ENCODE assay signal across 27 mouse cellular contexts in the genomic region with DNA sequence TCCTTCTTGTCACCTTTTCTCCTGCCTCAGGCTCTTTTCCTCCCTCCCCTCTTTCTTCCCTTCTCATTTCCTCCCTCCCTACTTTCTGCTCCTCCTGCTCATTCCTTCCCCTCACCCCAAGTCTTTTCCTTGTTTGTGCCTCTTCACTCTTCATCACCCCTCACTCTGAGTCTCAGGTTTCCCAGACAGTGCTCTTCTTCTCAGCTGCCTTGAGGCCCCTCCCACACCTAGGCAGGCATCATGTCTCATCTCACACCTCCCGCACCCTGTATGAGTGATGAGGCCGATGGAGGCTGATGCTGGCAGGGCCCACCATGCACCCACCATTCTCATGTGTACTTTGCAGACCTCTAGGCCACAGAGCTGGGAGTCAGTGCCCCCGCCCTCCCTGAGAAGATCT. TPM values are rescaled to one million over a fixed set of nuclear protein-coding genes. Genes with fewer than 3 reads are reported as not detected.
DNase-seq lines count a peak whose midpoint lies in the region; ATAC-seq and TF ChIP-seq lines count a peak whose summit lies in the region.
"Had no signal": no experiment of that assay in that cellular context is flagged by ENCODE, and none has a peak within 500 bp of the region (broad histone marks: within the 10 kb centered on the region; RNA-seq: fewer than 3 reads in every experiment).

No protein-coding gene starts in this region.

- no peaks in the 10 kb centered on the region for H3K27me3 ChIP-seq in forebrain, embryonic 10.5 days (ENCODE audit: poor library complexity, severe bottlenecking)
- H3K27me3 ChIP-seq in forebrain, embryonic 16.5 days (replicated peaks; ENCODE audit: control insufficient read depth, insufficient read depth, low read length) = no peaks in the 10 kb centered on the region
- H3K27me3 ChIP-seq in heart, adult 2 months (ENCODE audit: control insufficient read depth, insufficient read depth, low read length) = no peaks in the 10 kb centered on the region
- H3K27me3 ChIP-seq in kidney, embryonic 15.5 days = no peaks in the 10 kb centered on the region
- no peaks in the 10 kb centered on the region for H3K27me3 ChIP-seq in kidney, adult 2 months (replicated peaks; ENCODE audit: control insufficient read depth, insufficient read depth, low read length)
- H3K27me3 ChIP-seq: embryonic facial prominence, embryonic 12.5 days; embryonic facial prominence, embryonic 15.5 days; forebrain, embryonic 13.5 days; forebrain, embryonic 15.5 days had no signal

- no peak for ATAC-seq in forebrain, embryonic 16.5 days
- ATAC-seq in kidney, embryonic 15.5 days (replicated peaks; ENCODE audit: low FRiP score) = peak; percentile 74
- ATAC-seq: forebrain, embryonic 13.5 days; forebrain, embryonic 15.5 days had no signal

- WGBS in forebrain, embryonic 10.5 days = 80% methylated on average over 3 of the region's 3 CpGs
- 90% methylated on average over 3 of the region's 3 CpGs for WGBS in forebrain, embryonic 16.5 days
- WGBS in heart, adult 2 months = 82% methylated on average over 3 of the region's 3 CpGs
- WGBS in kidney, embryonic 15.5 days = 40% methylated on average over 3 of the region's 3 CpGs
- WGBS in kidney, adult 2 months = 89% methylated on average over 3 of the region's 3 CpGs

- DNase-seq in forebrain, embryonic 10.5 days (ENCODE audit: extremely low spot score, low spot score) = no peak
- DNase-seq in heart, adult 11 months = peak; percentile 83
- no peak for DNase-seq in heart, adult 2 months
- DNase-seq in kidney, adult 2 months = no peak
- DNase-seq: adrenal gland, adult 2 months; adrenal gland, postnatal 10 days; adrenal gland, postnatal 25 days; cerebellum, adult 11 months; cerebellum, adult 18-20 months; cerebellum, adult 8-10 months; cerebellum, adult 9-11 months; cerebellum, postnatal 14 days; cerebellum, postnatal 36 days; embryo, embryonic 11 days had no signal

- TF ChIP-seq POLR2A in heart, adult 2 months (IDR thresholded peaks at IDR 0.05; ENCODE audit: insufficient read depth, low read depth, low read length) = no peak
- no peak for TF ChIP-seq POLR2A in kidney, adult 2 months (IDR thresholded peaks at IDR 0.05; ENCODE audit: low read depth, low read length)

- H3K4me1 ChIP-seq in forebrain, embryonic 10.5 days = peaks cover 4% of the 10 kb centered on the region
- H3K4me1 ChIP-seq in forebrain, embryonic 16.5 days (replicated peaks; ENCODE audit: control insufficient read depth, insufficient read depth, low read length) = no peaks in the 10 kb centered on the region
- H3K4me1 ChIP-seq in heart, adult 2 months (ENCODE audit: control insufficient read depth, insufficient read depth, low read length) = no peaks in the 10 kb centered on the region; the same call in 1 of the 2 replicates
- H3K4me1 ChIP-seq in kidney, embryonic 15.5 days = peaks cover 21% of the 10 kb centered on the region
- H3K4me1 ChIP-seq in kidney, adult 2 months (ENCODE audit: control insufficient read depth, insufficient read depth, low read length) = no peaks in the 10 kb centered on the region
- H3K4me1 ChIP-seq: embryonic facial prominence, embryonic 12.5 days; forebrain, embryonic 13.5 days; forebrain, embryonic 15.5 days had no signal

- no peaks in the 10 kb centered on the region for H3K79me2 ChIP-seq in heart, adult 2 months (replicated peaks; ENCODE audit: control insufficient read depth, insufficient read depth, low read length)

- H3K4me2 ChIP-seq in forebrain, embryonic 16.5 days (ENCODE audit: low read length) = no peak overlapping the region
- H3K4me2 ChIP-seq in kidney, embryonic 15.5 days = no peak overlapping the region
- H3K4me2 ChIP-seq: embryonic facial prominence, embryonic 12.5 days; embryonic facial prominence, embryonic 15.5 days; forebrain, embryonic 13.5 days; forebrain, embryonic 15.5 days had no signal

- TF ChIP-seq CTCF in heart, adult 2 months (IDR thresholded peaks at IDR 0.05) = no peak
- TF ChIP-seq CTCF in kidney, adult 2 months (conservative IDR thresholded peaks at IDR 0.05; ENCODE audit: insufficient read depth, insufficient read length, low read depth, low read length) = no peak

- H3K4me3 ChIP-seq in forebrain, embryonic 10.5 days = no peak overlapping the region
- no peak overlapping the region for H3K4me3 ChIP-seq in forebrain, embryonic 16.5 days (replicated peaks; ENCODE audit: low read length)
- no peak overlapping the region for H3K4me3 ChIP-seq in heart, adult 2 months
- H3K4me3 ChIP-seq in kidney, embryonic 15.5 days (replicated peaks) = no peak overlapping the region
- H3K4me3 ChIP-seq in kidney, adult 2 months (ENCODE audit: insufficient read depth, low read depth, low read length) = no peak overlapping the region
- H3K4me3 ChIP-seq: embryonic facial prominence, embryonic 12.5 days; embryonic facial prominence, embryonic 15.5 days; erythroblast, embryonic 14.5 days; forebrain, embryonic 13.5 days; forebrain, embryonic 15.5 days had no signal

- no peaks in the 10 kb centered on the region for H3K36me3 ChIP-seq in forebrain, embryonic 10.5 days (replicated peaks)
- H3K36me3 ChIP-seq in forebrain, embryonic 16.5 days (ENCODE audit: control insufficient read depth, insufficient read depth) = no peaks in the 10 kb centered on the region
- H3K36me3 ChIP-seq in heart, adult 2 months (ENCODE audit: control insufficient read depth, insufficient read depth, low read length) = no peaks in the 10 kb centered on the region
- H3K36me3 ChIP-seq in kidney, embryonic 15.5 days = no peaks in the 10 kb centered on the region
- H3K36me3 ChIP-seq in kidney, adult 2 months (ENCODE audit: control insufficient read depth, insufficient read depth, low read length) = no peaks in the 10 kb centered on the region
- H3K36me3 ChIP-seq: embryonic facial prominence, embryonic 12.5 days; embryonic facial prominence, embryonic 15.5 days; forebrain, embryonic 15.5 days had no signal

- no peak for TF ChIP-seq EP300 in heart, adult 2 months (IDR thresholded peaks at IDR 0.05; ENCODE audit: insufficient read depth, low read depth, low read length)

- 0 out of 2 replicates have a peak overlapping the region, but pooled peaks have one; percentile 31 for H3K27ac ChIP-seq in forebrain, embryonic 10.5 days
- H3K27ac ChIP-seq in forebrain, embryonic 16.5 days (ENCODE audit: low read length) = no peak overlapping the region
- H3K27ac ChIP-seq in heart, adult 2 months = no peak overlapping the region
- no peak overlapping the region for H3K27ac ChIP-seq in kidney, embryonic 15.5 days
- no peak overlapping the region for H3K27ac ChIP-seq in kidney, adult 2 months (ENCODE audit: insufficient read depth, low read depth, low read length)
- H3K27ac ChIP-seq: embryonic facial prominence, embryonic 12.5 days; embryonic facial prominence, embryonic 15.5 days; forebrain, embryonic 13.5 days; forebrain, embryonic 15.5 days had no signal

- H3K9ac ChIP-seq in forebrain, embryonic 16.5 days (replicated peaks; ENCODE audit: low read depth, low read length) = no peak overlapping the region
- H3K9ac ChIP-seq in heart, adult 2 months (ENCODE audit: low read depth, low read length) = no peak overlapping the region
- no peak overlapping the region for H3K9ac ChIP-seq in kidney, embryonic 15.5 days
- H3K9ac ChIP-seq: embryonic facial prominence, embryonic 12.5 days; embryonic facial prominence, embryonic 15.5 days; forebrain, embryonic 13.5 days; forebrain, embryonic 15.5 days had no signal

- H3K9me3 ChIP-seq in forebrain, embryonic 10.5 days = peaks cover 4% of the 10 kb centered on the region; the same call in 1 of the 2 replicates
- no peaks in the 10 kb centered on the region for H3K9me3 ChIP-seq in forebrain, embryonic 16.5 days (ENCODE audit: control insufficient read depth, low read length)
- no peaks in the 10 kb centered on the region for H3K9me3 ChIP-seq in kidney, embryonic 15.5 days (replicated peaks)
- H3K9me3 ChIP-seq: embryonic facial prominence, embryonic 12.5 days; embryonic facial prominence, embryonic 15.5 days; forebrain, embryonic 13.5 days; forebrain, embryonic 15.5 days had no signal

- intact Hi-C loops in heart, adult 2 months (cut with DNase I) = no loop called here

RNA-seq across cellular contexts. Expression of a gene that starts 25.8 kb away (rescaled TPM):
- polyA plus RNA-seq in forebrain, embryonic 10.5 days (2016; fragmentation: Nextera tagmentation; extraction: Ambion mirVana) = not detected in 2 replicates
- polyA plus RNA-seq in forebrain, embryonic 16.5 days (2015; fragmentation: Nextera tagmentation; extraction: Ambion mirVana) = not detected in 2 replicates
- total RNA-seq in heart, adult 2 months (2021) = not detected
- polyA plus RNA-seq in heart, adult 2 months (2012; rRNA removed) = not detected in 2 replicates
- polyA plus RNA-seq in kidney, embryonic 15.5 days (2015; fragmentation: Nextera tagmentation; extraction: Ambion mirVana) = 0.21 TPM in 1 of 2 replicates, not detected in the other
- polyA plus RNA-seq in kidney, adult 2 months (2012; rRNA removed) = not detected in 2 replicates
- total RNA-seq: adrenal gland, adult 2 months; adrenal gland, postnatal 10 days; adrenal gland, postnatal 25 days; common myeloid progenitor, adult 5-6 weeks; ES-E14; MEL had no signal
- polyA plus RNA-seq: adrenal gland, adult 2 months; brain, embryonic 14.5 days; C2C12; embryonic facial prominence, embryonic 12.5 days; forebrain, embryonic 11.5 days; forebrain, embryonic 13.5 days; forebrain, embryonic 15.5 days had no signal

RNA-seq across cellular contexts. Expression of a gene that starts 51.3 kb away (rescaled TPM):
- 9.9 and 12.0 TPM in 2 replicates for polyA plus RNA-seq in forebrain, embryonic 10.5 days (2016; fragmentation: Nextera tagmentation; extraction: Ambion mirVana)
- polyA plus RNA-seq in forebrain, embryonic 16.5 days (2015; fragmentation: Nextera tagmentation; extraction: Ambion mirVana) = 13.4 and 18.8 TPM in 2 replicates
- 10 to 100 TPM; 35.7 to 37.7 TPM for total RNA-seq in heart, adult 2 months (2021)
- 27.4 and 34.1 TPM in 2 replicates for polyA plus RNA-seq in heart, adult 2 months (2012; rRNA removed)
- polyA plus RNA-seq in kidney, embryonic 15.5 days (2015; fragmentation: Nextera tagmentation; extraction: Ambion mirVana) = 17.4 and 18.2 TPM in 2 replicates
- 22.4 and 25.4 TPM in 2 replicates for polyA plus RNA-seq in kidney, adult 2 months (2012; rRNA removed)
